Mouse (Mus musculus): ENCODE results near the gene Sp2. TPM values are rescaled to one million over a fixed set of nuclear protein-coding genes. Genes with fewer than 3 reads are reported as not detected.

Sp2 gene
- polyA plus RNA-seq, 1 experiment from 2014 or later: 22.7 TPM

GRCm38 (mm10) chr11:96910003-96910402 is 72.8 kb downstream of the Sp2 start:
- Histone ChIP-seq H3K27ac (no peak overlapping the region), H3K36me3 (peaks cover 47% of the 10 kb centered on the region), H3K9me3 (replicated peaks) (no peaks in the 10 kb centered on the region), H3K9ac (no peak overlapping the region), H3K4me3 (replicated peaks) (no peak overlapping the region), H3K4me1 (peaks cover 23% of the 10 kb centered on the region), H3K27me3 (0 out of 2 replicates have a peak, but pooled peaks cover 2% of the 10 kb centered on the region), H3K4me2 (no peak overlapping the region)
- peak; percentile 44; the same call in 1 of the 2 replicates for ATAC-seq (replicated peaks; ENCODE audit: low FRiP score)
- 30% methylated on average over 7 of the region's 7 CpGs for WGBS

GRCm38 (mm10) chr11:96908594-96908993 is 74.2 kb downstream of the Sp2 start:
- no peak for ATAC-seq (replicated peaks; ENCODE audit: low FRiP score)
- peaks cover 47% of the 10 kb centered on the region for H3K36me3 ChIP-seq
- WGBS: 89% methylated on average over 12 of the region's 12 CpGs
- H3K4me2 ChIP-seq: no peak overlapping the region
- H3K9me3 ChIP-seq (replicated peaks): no peaks in the 10 kb centered on the region
- H3K27me3 ChIP-seq: 0 out of 2 replicates have a peak, but pooled peaks cover 2% of the 10 kb centered on the region
- H3K4me1 ChIP-seq: peaks cover 21% of the 10 kb centered on the region
- no peak overlapping the region for H3K4me3 ChIP-seq (replicated peaks)
- no peak overlapping the region for H3K27ac ChIP-seq
- no peak overlapping the region for H3K9ac ChIP-seq

- Histone ChIP-seq H3K4me3 (replicated peaks) (no peak overlapping the region), H3K4me1 (peaks cover 38% of the 10 kb centered on the region), H3K9ac (no peak overlapping the region), H3K4me2 (no peak overlapping the region), H3K36me3 (peaks cover 40% of the 10 kb centered on the region), H3K27ac (peak overlapping the region; percentile 7; the same call in 1 of the 2 replicates), H3K27me3 (0 out of 2 replicates have a peak, but pooled peaks cover 2% of the 10 kb centered on the region), H3K9me3 (replicated peaks) (no peaks in the 10 kb centered on the region)
- ATAC-seq (replicated peaks; ENCODE audit: low FRiP score): no peak
- 34% methylated on average over 15 of the region's 15 CpGs for WGBS
Measured at GRCm38 (mm10) chr11:96906431-96907161, 76.2 kb downstream of the Sp2 start.

Other genes with a start within 250 kb of the Sp2 start
- 19.2 and 20.4 TPM in 2 replicates for gene Snx11, start 205.4 kb downstream of the Sp2 start, polyA plus RNA-seq (2015; fragmentation: Nextera tagmentation; extraction: Ambion mirVana)
- 136 and 154 TPM in 2 replicates for gene Cbx1, start 193.8 kb downstream of the Sp2 start, polyA plus RNA-seq (2015; fragmentation: Nextera tagmentation; extraction: Ambion mirVana)
- gene Nfe2l1, start 153.0 kb downstream of the Sp2 start, polyA plus RNA-seq (2015; fragmentation: Nextera tagmentation; extraction: Ambion mirVana): 78.5 and 82.1 TPM in 2 replicates
- 117 and 121 TPM in 2 replicates for gene Copz2, start 133.1 kb downstream of the Sp2 start, polyA plus RNA-seq (2015; fragmentation: Nextera tagmentation; extraction: Ambion mirVana)
- 78.9 and 79.5 TPM in 2 replicates for gene Cdk5rap3, start 66.5 kb downstream of the Sp2 start, polyA plus RNA-seq (2015; fragmentation: Nextera tagmentation; extraction: Ambion mirVana)
- gene Prr15l, start 54.9 kb downstream of the Sp2 start, polyA plus RNA-seq (2015; fragmentation: Nextera tagmentation; extraction: Ambion mirVana): 37.6 and 38.7 TPM in 2 replicates
- gene Pnpo, start 39.0 kb downstream of the Sp2 start, polyA plus RNA-seq (2015; fragmentation: Nextera tagmentation; extraction: Ambion mirVana): 34.3 and 42.6 TPM in 2 replicates
- 1.4 and 1.5 TPM in 2 replicates for gene Sp6, start 30.4 kb upstream of the Sp2 start, polyA plus RNA-seq (2015; fragmentation: Nextera tagmentation; extraction: Ambion mirVana)
- gene Scrn2, start 47.0 kb upstream of the Sp2 start, polyA plus RNA-seq (2015; fragmentation: Nextera tagmentation; extraction: Ambion mirVana): 38.2 and 38.8 TPM in 2 replicates
- gene Lrrc46, start 58.4 kb upstream of the Sp2 start, polyA plus RNA-seq (2015; fragmentation: Nextera tagmentation; extraction: Ambion mirVana): 1.0 and 1.5 TPM in 2 replicates
- gene Mrpl10, start 58.6 kb upstream of the Sp2 start, polyA plus RNA-seq (2015; fragmentation: Nextera tagmentation; extraction: Ambion mirVana): 90.0 and 91.3 TPM in 2 replicates
- gene Osbpl7, start 67.7 kb upstream of the Sp2 start, polyA plus RNA-seq (2015; fragmentation: Nextera tagmentation; extraction: Ambion mirVana): 8.8 and 12.7 TPM in 2 replicates
- 0.14 and 0.27 TPM in 2 replicates for gene Tbx21, start 132.4 kb upstream of the Sp2 start, polyA plus RNA-seq (2015; fragmentation: Nextera tagmentation; extraction: Ambion mirVana)
- gene Tbkbp1, start 168.5 kb upstream of the Sp2 start, polyA plus RNA-seq (2015; fragmentation: Nextera tagmentation; extraction: Ambion mirVana): 5.5 and 5.8 TPM in 2 replicates
- 55.1 and 56.3 TPM in 2 replicates for gene Kpnb1, start 204.9 kb upstream of the Sp2 start, polyA plus RNA-seq (2015; fragmentation: Nextera tagmentation; extraction: Ambion mirVana)